Mouse (Mus musculus) spleen, postnatal 36 days (tissue): ENCODE data around the gene Tcf7l2.

Experiments
- DNase-seq, 2 experiments: peaks; one replicate each; pipeline ENCODE4 v3.0.0; 2022; ENCODE audit warnings: low spot score in 2 of 2, mixed read lengths in 1 of 2

Tcf7l2 gene

GRCm38 (mm10) chr19:55939090-55939489 is 197.5 kb downstream of the Tcf7l2 start:
- DNase-seq = no peak

- no peak for DNase-seq
Observed at GRCm38 (mm10) chr19:55939719-55940118, 198.1 kb downstream of the Tcf7l2 start.

- no peak for DNase-seq
Observed at GRCm38 (mm10) chr19:55940538-55941252, 199.1 kb downstream of the Tcf7l2 start.

- DNase-seq = peak; percentile 19 to 47
Observed at GRCm38 (mm10) chr19:55941253-55942125, 199.9 kb downstream of the Tcf7l2 start.

- no peak for DNase-seq
Observed at GRCm38 (mm10) chr19:55951397-55951796, 209.8 kb downstream of the Tcf7l2 start.

GRCm38 (mm10) chr19:55953207-55953606 is 211.6 kb downstream of the Tcf7l2 start:
- DNase-seq = no peak

GRCm38 (mm10) chr19:55955126-55955525 is 213.5 kb downstream of the Tcf7l2 start:
- no peak for DNase-seq

GRCm38 (mm10) chr19:55956745-55957144 is 215.1 kb downstream of the Tcf7l2 start:
- no peak for DNase-seq

GRCm38 (mm10) chr19:55964421-55964820 is 222.8 kb downstream of the Tcf7l2 start:
- no peak for DNase-seq

GRCm38 (mm10) chr19:55966066-55966465 is 224.4 kb downstream of the Tcf7l2 start:
- no peak for DNase-seq

GRCm38 (mm10) chr19:55969929-55970531 is 228.4 kb downstream of the Tcf7l2 start:
- no peak for DNase-seq

- no peak for DNase-seq
Observed at GRCm38 (mm10) chr19:55976073-55976472, 234.5 kb downstream of the Tcf7l2 start.
